ENCODE assay signal across 23 mouse cellular contexts in the genomic region with DNA sequence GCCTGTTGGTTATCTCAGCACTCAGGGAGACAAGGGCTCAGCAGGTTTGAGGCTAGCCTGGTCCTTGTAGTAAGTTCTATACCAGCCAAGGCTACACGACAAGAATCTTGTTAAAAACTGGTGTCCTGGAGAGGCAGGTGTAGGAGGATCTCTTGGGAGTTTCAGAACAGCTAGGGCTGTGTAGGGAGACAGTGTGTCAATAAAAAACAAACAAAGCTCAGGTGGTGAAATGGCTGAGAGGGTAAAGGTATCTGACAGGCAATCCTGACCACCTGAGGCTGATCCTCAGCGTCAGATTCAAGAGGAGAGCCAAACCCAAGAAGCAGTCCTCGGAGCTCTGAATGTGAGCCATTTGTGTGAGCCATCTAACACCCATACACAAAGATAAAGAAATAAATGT. TPM values are rescaled to one million over a fixed set of nuclear protein-coding genes. Genes with fewer than 3 reads are reported as not detected.
DNase-seq lines count a peak whose midpoint lies in the region; ATAC-seq and TF ChIP-seq lines count a peak whose summit lies in the region.
"Had no signal": no experiment of that assay in that cellular context is flagged by ENCODE, and none has a peak within 500 bp of the region (broad histone marks: within the 10 kb centered on the region; RNA-seq: fewer than 3 reads in every experiment).

No protein-coding gene starts in this region.

- 61% methylated on average over 3 of the region's 3 CpGs for WGBS in heart, embryonic 13.5 days
- WGBS in liver, embryonic 13.5 days (ENCODE audit: insufficient replicate concordance) = 42% methylated on average over 3 of the region's 3 CpGs
- WGBS in macrophage (ENCODE audit: missing documents) = 92% methylated on average over 3 of the region's 3 CpGs

- H3K9ac ChIP-seq in heart, embryonic 13.5 days = no peak overlapping the region
- no peak overlapping the region for H3K9ac ChIP-seq in liver, embryonic 13.5 days
- H3K9ac ChIP-seq: embryonic facial prominence, embryonic 12.5 days; forebrain, embryonic 13.5 days; heart, embryonic 15.5 days; hindbrain, embryonic 13.5 days had no signal

- no peaks in the 10 kb centered on the region; the same call in 1 of the 2 replicates for H3K27me3 ChIP-seq in heart, embryonic 13.5 days (replicated peaks)
- no peaks in the 10 kb centered on the region for H3K27me3 ChIP-seq in liver, embryonic 13.5 days
- H3K27me3 ChIP-seq: embryonic facial prominence, embryonic 12.5 days; forebrain, embryonic 13.5 days; hindbrain, embryonic 13.5 days; Patski had no signal

- no peak for ATAC-seq in heart, embryonic 13.5 days (ENCODE audit: extremely low read depth, insufficient number of reproducible peaks, low FRiP score, low TSS enrichment)
- peak; percentile 13; the same call in 1 of the 2 replicates for ATAC-seq in liver, embryonic 13.5 days (ENCODE audit: low read depth)
- ATAC-seq in megakaryocyte, adult 5-6 weeks (ENCODE audit: poor library complexity, severe bottlenecking) = no peak
- ATAC-seq: forebrain, embryonic 13.5 days; hindbrain, postnatal 0 days; Patski had no signal

- TF ChIP-seq CTCF in bone marrow macrophage, adult 2 months (IDR thresholded peaks at IDR 0.05; ENCODE audit: low read depth, low read length) = no peak

- no peak overlapping the region for H3K4me3 ChIP-seq in heart, embryonic 13.5 days
- H3K4me3 ChIP-seq in bone marrow macrophage, adult 2 months (ENCODE audit: insufficient read depth, low read length) = no peak overlapping the region
- no peak overlapping the region for H3K4me3 ChIP-seq in liver, embryonic 13.5 days (replicated peaks)
- no peak overlapping the region for H3K4me3 ChIP-seq in macrophage (ENCODE audit: inconsistent target)
- H3K4me3 ChIP-seq: embryonic facial prominence, embryonic 12.5 days; forebrain, embryonic 13.5 days; heart, embryonic 10.5 days; heart, embryonic 15.5 days; hindbrain, embryonic 13.5 days had no signal

- H3K36me3 ChIP-seq in heart, embryonic 13.5 days = no peaks in the 10 kb centered on the region
- no peaks in the 10 kb centered on the region for H3K36me3 ChIP-seq in liver, embryonic 13.5 days
- H3K36me3 ChIP-seq in macrophage (ENCODE audit: inconsistent target) = no peaks in the 10 kb centered on the region
- H3K36me3 ChIP-seq: embryonic facial prominence, embryonic 12.5 days; heart, embryonic 10.5 days; heart, embryonic 15.5 days; hindbrain, embryonic 13.5 days had no signal

- TF ChIP-seq POLR2A in bone marrow macrophage, adult 2 months (IDR thresholded peaks at IDR 0.05; ENCODE audit: borderline replicate concordance, low read depth, low read length) = no peak

- H3K4me1 ChIP-seq in heart, embryonic 13.5 days = 0 out of 2 replicates have a peak, but pooled peaks cover 4% of the 10 kb centered on the region
- peaks cover 33% of the 10 kb centered on the region for H3K4me1 ChIP-seq in bone marrow macrophage, adult 2 months (ENCODE audit: control insufficient read depth, insufficient read depth, low read length)
- H3K4me1 ChIP-seq in liver, embryonic 13.5 days (replicated peaks) = peaks cover 17% of the 10 kb centered on the region
- H3K4me1 ChIP-seq: embryonic facial prominence, embryonic 12.5 days; forebrain, embryonic 13.5 days; heart, embryonic 15.5 days; hindbrain, embryonic 13.5 days had no signal

- no peaks in the 10 kb centered on the region for H3K9me3 ChIP-seq in heart, embryonic 13.5 days
- H3K9me3 ChIP-seq in liver, embryonic 13.5 days (replicated peaks) = no peaks in the 10 kb centered on the region
- H3K9me3 ChIP-seq: embryonic facial prominence, embryonic 12.5 days; forebrain, embryonic 13.5 days; heart, embryonic 10.5 days; heart, embryonic 15.5 days; hindbrain, embryonic 13.5 days had no signal

- 0 out of 2 replicates have a peak overlapping the region, but pooled peaks have one; percentile 2 for H3K4me2 ChIP-seq in heart, embryonic 13.5 days
- H3K4me2 ChIP-seq in liver, embryonic 13.5 days = peak overlapping the region; percentile 17; the same call in 1 of the 2 replicates
- H3K4me2 ChIP-seq: embryonic facial prominence, embryonic 12.5 days; forebrain, embryonic 13.5 days; heart, embryonic 15.5 days; hindbrain, embryonic 13.5 days had no signal

- no peak for DNase-seq in heart, adult 9 months (ENCODE audit: low spot score in 2 of 2)
- no peak for DNase-seq in liver, embryonic 13.5 days
- no peak for DNase-seq in cerebellum, adult 18-20 months
- no peak for DNase-seq in thymus, postnatal 25 days
- DNase-seq: cerebellum, adult 9-10 months; cerebellum, postnatal 25 days; gastrocnemius, postnatal 36 days; heart, postnatal 14 days had no signal

- no peak overlapping the region for H3K27ac ChIP-seq in heart, embryonic 13.5 days (replicated peaks)
- H3K27ac ChIP-seq in bone marrow macrophage, adult 2 months (ENCODE audit: insufficient read depth, low read depth, low read length) = peak overlapping the region; percentile 12; the same call in 1 of the 2 replicates
- peak overlapping the region; percentile 63 for H3K27ac ChIP-seq in liver, embryonic 13.5 days
- peak overlapping the region; percentile 38 for H3K27ac ChIP-seq in macrophage
- H3K27ac ChIP-seq: embryonic facial prominence, embryonic 12.5 days; forebrain, embryonic 13.5 days; heart, embryonic 10.5 days; heart, embryonic 15.5 days; hindbrain, embryonic 13.5 days; hindbrain, postnatal 0 days had no signal

- no peaks in the 10 kb centered on the region for H3K79me2 ChIP-seq in macrophage (ENCODE audit: inconsistent target)

RNA-seq across cellular contexts. Expression of a gene that starts 26.1 kb away (rescaled TPM):
- 23.0 and 28.0 TPM in 2 replicates for polyA plus RNA-seq in heart, embryonic 13.5 days (2015; fragmentation: Nextera tagmentation; extraction: Ambion mirVana)
- polyA plus RNA-seq in bone marrow macrophage, adult 2 months (2012; ENCODE audit: insufficient read depth, insufficient read length, missing spikeins) = 4.7 and 7.2 TPM in 2 replicates
- polyA plus RNA-seq in liver, embryonic 13.5 days (2015; fragmentation: Nextera tagmentation; extraction: Ambion mirVana) = 17.0 and 18.6 TPM in 2 replicates
- 100 to 1,000 TPM in 3 of 26 experiments, 10 to 100 TPM in 11, 1 to 10 TPM in 12; 1.5 to 133 (median 13.4) TPM for total RNA-seq in macrophage (2018; cell fraction: chromatin; rRNA removed)
- 100 to 1,000 TPM in 6 of 26 experiments, 10 to 100 TPM in 9, 1 to 10 TPM in 11; 4.8 to 279 (median 18.9) TPM for total RNA-seq in macrophage (2018; cell fraction: cytosol; rRNA removed)
- 100 to 1,000 TPM in 4 of 26 experiments, 10 to 100 TPM in 14, 1 to 10 TPM in 8; 4.2 to 176 (median 17.1) TPM for total RNA-seq in macrophage (2018; cell fraction: nucleus; rRNA removed)
- 5.8 to 22.2 TPM (median 7.5 TPM) in 3 replicates for polyA plus RNA-seq in macrophage (2018)
- 2.2 and 7.1 TPM in 2 replicates for total RNA-seq in megakaryocyte, adult 5-6 weeks (2015)
- total RNA-seq in megakaryocyte, adult 5-6 weeks (2017) = 1.9 and 3.1 TPM in 2 replicates

RNA-seq across cellular contexts. Expression of a gene that starts 30.0 kb away (rescaled TPM):
- 34.7 and 36.6 TPM in 2 replicates for polyA plus RNA-seq in heart, embryonic 13.5 days (2015; fragmentation: Nextera tagmentation; extraction: Ambion mirVana)
- 32.8 and 35.0 TPM in 2 replicates for polyA plus RNA-seq in bone marrow macrophage, adult 2 months (2012; ENCODE audit: insufficient read depth, insufficient read length, missing spikeins)
- 9.5 and 10.0 TPM in 2 replicates for polyA plus RNA-seq in liver, embryonic 13.5 days (2015; fragmentation: Nextera tagmentation; extraction: Ambion mirVana)
- total RNA-seq in macrophage (2018; cell fraction: chromatin; rRNA removed) = 10 to 100 TPM in 12 of 26 experiments, 1 to 10 TPM in 14; 1.9 to 29.1 (median 9.6) TPM
- total RNA-seq in macrophage (2018; cell fraction: cytosol; rRNA removed) = 10 to 100 TPM in 13 of 26 experiments, 1 to 10 TPM in 13; 4.0 to 17.9 (median 10.1) TPM
- total RNA-seq in macrophage (2018; cell fraction: nucleus; rRNA removed) = 10 to 100 TPM in 11 of 26 experiments, 1 to 10 TPM in 15; 2.9 to 28.9 (median 8.6) TPM
- polyA plus RNA-seq in macrophage (2018) = 7.3 to 22.6 TPM (median 9.2 TPM) in 3 replicates
- total RNA-seq in megakaryocyte, adult 5-6 weeks (2015) = 7.8 and 12.0 TPM in 2 replicates
- 9.0 and 11.6 TPM in 2 replicates for total RNA-seq in megakaryocyte, adult 5-6 weeks (2017)

RNA-seq across cellular contexts. Expression of a gene that starts 33.2 kb away (rescaled TPM):
- 0.23 TPM in 1 of 2 replicates, not detected in the other for polyA plus RNA-seq in heart, embryonic 13.5 days (2015; fragmentation: Nextera tagmentation; extraction: Ambion mirVana)
- polyA plus RNA-seq in bone marrow macrophage, adult 2 months (2012; ENCODE audit: insufficient read depth, insufficient read length, missing spikeins) = not detected in 2 replicates
- 0.10 and 0.12 TPM in 2 replicates for polyA plus RNA-seq in liver, embryonic 13.5 days (2015; fragmentation: Nextera tagmentation; extraction: Ambion mirVana)
- total RNA-seq in macrophage (2018; cell fraction: chromatin; rRNA removed) = 1 to 10 TPM in 7 of 26 experiments, under 1 TPM in 1, not detected in 18; 0.55 to 4.0 (median 2.3) TPM
- under 1 TPM in 3 of 26 experiments, not detected in 23; 0.10 to 0.18 (median 0.16) TPM for total RNA-seq in macrophage (2018; cell fraction: cytosol; rRNA removed)
- 1 to 10 TPM in 6 of 26 experiments, under 1 TPM in 3, not detected in 17; 0.76 to 4.0 (median 1.1) TPM for total RNA-seq in macrophage (2018; cell fraction: nucleus; rRNA removed)
- not detected in 3 replicates for polyA plus RNA-seq in macrophage (2018)
- total RNA-seq in megakaryocyte, adult 5-6 weeks (2015) = not detected in 2 replicates
- total RNA-seq in megakaryocyte, adult 5-6 weeks (2017) = not detected in 2 replicates
- total RNA-seq: adrenal gland, adult 18-20 months; adrenal gland, postnatal 14 days; gastrocnemius, adult 8-10 months; gastrocnemius, postnatal 36 days; heart, postnatal 14 days; hematopoietic stem cell, adult 5-6 weeks had no signal
